Mouse (Mus musculus): Measurements from ENCODE around the gene Gsta4.
"Not testable (repeated sequence)": the region's sequence is repeated elsewhere in the genome, so short reads cannot be mapped to it uniquely, and the experiment has no call there.

Gsta4 gene

GRCm38 (mm10) chr9:78230461-78230860 is 47.9 kb downstream of the Gsta4 start, which contains the start of gene Gsta1:
TSS of gene Gsta1 (plus strand) at chr9:78230656.
- DNase-seq (ENCODE audit: low spot score) = not testable (repeated sequence)

- DNase-seq (ENCODE audit: low spot score) = not testable (repeated sequence)
Measured at GRCm38 (mm10) chr9:78233121-78233695, 50.6 kb downstream of the Gsta4 start.

- DNase-seq (ENCODE audit: low spot score) = peak; percentile 2
Measured at GRCm38 (mm10) chr9:78255683-78256470, 73.3 kb downstream of the Gsta4 start.

- DNase-seq (ENCODE audit: low spot score) = not testable (repeated sequence)
Measured at GRCm38 (mm10) chr9:78256914-78257313, 74.3 kb downstream of the Gsta4 start, which contains the start of gene Gm3776. TSS of gene Gm3776 (plus strand) at chr9:78257129.
